In genomic region chr1:64060699-64061454, GRCm38 (mm10) we compare ENCODE assay signal across 10 mouse cellular contexts.
DNase-seq lines count a peak whose midpoint lies in the region; ATAC-seq lines count a peak whose summit lies in the region.
"Had no signal": no experiment of that assay in that cellular context is flagged by ENCODE, and none has a peak within 500 bp of the region (broad histone marks: within the 10 kb centered on the region; RNA-seq: fewer than 3 reads in every experiment).

No protein-coding gene starts in this region.

- no peaks in the 10 kb centered on the region for H3K27me3 ChIP-seq in heart, embryonic 10.5 days (ENCODE audit: insufficient read depth, poor library complexity, severe bottlenecking)
- H3K27me3 ChIP-seq in limb, embryonic 12.5 days = no peaks in the 10 kb centered on the region
- no peaks in the 10 kb centered on the region for H3K27me3 ChIP-seq in limb, embryonic 10.5 days (ENCODE audit: low read depth, poor library complexity, severe bottlenecking)
- H3K27me3 ChIP-seq in hindbrain, embryonic 14.5 days (ENCODE audit: control insufficient read depth, insufficient read depth, low read length) = no peaks in the 10 kb centered on the region

- 64% methylated on average over 9 of the region's 9 CpGs for WGBS in heart, embryonic 10.5 days
- 46% methylated on average over 9 of the region's 9 CpGs for WGBS in limb, embryonic 12.5 days
- 85% methylated on average over 9 of the region's 9 CpGs for WGBS in limb, embryonic 10.5 days
- WGBS in hindbrain, embryonic 14.5 days = 20% methylated on average over 9 of the region's 9 CpGs

- ATAC-seq in limb, embryonic 12.5 days (ENCODE audit: insufficient number of reproducible peaks, insufficient read depth, low FRiP score, low TSS enrichment, low read depth) = no peak
- peak; percentile 70 for ATAC-seq in hindbrain, embryonic 14.5 days (ENCODE audit: low FRiP score)
- no peak for ATAC-seq in erythroid progenitor cell, adult 5-6 weeks (replicated peaks; ENCODE audit: low FRiP score, poor library complexity, severe bottlenecking)

- peak; percentile 80 for DNase-seq in heart, adult 11 months
- no peak for DNase-seq in heart, embryonic 10.5 days (ENCODE audit: low spot score)
- DNase-seq in limb, embryonic 10.5 days (ENCODE audit: low spot score) = no peak
- peak; percentile 62 for DNase-seq in hindbrain, embryonic 14.5 days (ENCODE audit: low spot score)
- DNase-seq in retina, embryonic 14.5 days (ENCODE audit: low spot score) = peak; percentile 69
- DNase-seq in frontal cortex, postnatal 36 days (ENCODE audit: low spot score in 2 of 2) = no peak
- DNase-seq: cerebellum, adult 8-10 months; gastrocnemius, postnatal 14 days had no signal

- no peak overlapping the region for H3K27ac ChIP-seq in heart, embryonic 10.5 days
- no peak overlapping the region for H3K27ac ChIP-seq in limb, embryonic 12.5 days
- no peak overlapping the region for H3K27ac ChIP-seq in limb, embryonic 10.5 days
- peak overlapping the region; percentile 85 for H3K27ac ChIP-seq in hindbrain, embryonic 14.5 days

- H3K9me3 ChIP-seq in heart, embryonic 10.5 days = no peaks in the 10 kb centered on the region
- H3K9me3 ChIP-seq in limb, embryonic 12.5 days = peaks cover 5% of the 10 kb centered on the region; the same call in 1 of the 2 replicates
- H3K9me3 ChIP-seq in limb, embryonic 10.5 days (replicated peaks) = no peaks in the 10 kb centered on the region
- no peaks in the 10 kb centered on the region for H3K9me3 ChIP-seq in hindbrain, embryonic 14.5 days (ENCODE audit: control insufficient read depth, low read length)

- H3K4me2 ChIP-seq in limb, embryonic 12.5 days = peak overlapping the region; percentile 11; the same call in 1 of the 2 replicates
- H3K4me2 ChIP-seq in hindbrain, embryonic 14.5 days (replicated peaks) = peak overlapping the region; percentile 28

- no peak overlapping the region for H3K9ac ChIP-seq in limb, embryonic 12.5 days (replicated peaks)
- peak overlapping the region; percentile 32 for H3K9ac ChIP-seq in hindbrain, embryonic 14.5 days

- peaks cover 16% of the 10 kb centered on the region for H3K4me1 ChIP-seq in heart, embryonic 10.5 days
- peaks cover 22% of the 10 kb centered on the region for H3K4me1 ChIP-seq in limb, embryonic 12.5 days (replicated peaks)
- peaks cover 16% of the 10 kb centered on the region for H3K4me1 ChIP-seq in limb, embryonic 10.5 days
- H3K4me1 ChIP-seq in hindbrain, embryonic 14.5 days (replicated peaks; ENCODE audit: control insufficient read depth, insufficient read depth, low read length) = peaks cover 75% of the 10 kb centered on the region

- H3K4me3 ChIP-seq in heart, embryonic 10.5 days = no peak overlapping the region
- no peak overlapping the region for H3K4me3 ChIP-seq in limb, embryonic 12.5 days (replicated peaks)
- H3K4me3 ChIP-seq in limb, embryonic 10.5 days = no peak overlapping the region
- no peak overlapping the region for H3K4me3 ChIP-seq in hindbrain, embryonic 14.5 days (replicated peaks; ENCODE audit: low read length)

- peaks cover 8% of the 10 kb centered on the region for H3K36me3 ChIP-seq in heart, embryonic 10.5 days
- H3K36me3 ChIP-seq in limb, embryonic 12.5 days = no peaks in the 10 kb centered on the region
- H3K36me3 ChIP-seq in limb, embryonic 10.5 days = no peaks in the 10 kb centered on the region
- H3K36me3 ChIP-seq in hindbrain, embryonic 14.5 days (replicated peaks; ENCODE audit: control insufficient read depth, insufficient read depth) = no peaks in the 10 kb centered on the region

Comparison
In these comparisons a context has a peak if more than half of its experiments do, and no peak if none do; other contexts are left out.
1. DNase-seq: peak in heart, adult 11 months (single experiment), hindbrain, embryonic 14.5 days (single experiment) and retina, embryonic 14.5 days (single experiment); none in heart, embryonic 10.5 days (single experiment), limb, embryonic 10.5 days (single experiment) and frontal cortex, postnatal 36 days (0 of 2).